Mouse (Mus musculus) ES-E14 (cell line): ENCODE results near the gene Traf3ip2.

ENCODE experiments used
- CHD2 ChIP-seq: IDR thresholded peaks from 2 replicates; pipeline ENCODE4 v1.6.1; 2014; ENCODE audit warnings: mild to moderate bottlenecking, low read depth, low read length, inconsistent platforms
- MAFK ChIP-seq: IDR thresholded peaks from 2 replicates; pipeline ENCODE4 v1.6.1; 2014; ENCODE audit warnings: mild to moderate bottlenecking, low read depth, low read length, inconsistent platforms; ENCODE audit not compliant: insufficient read depth
- ZC3H11A ChIP-seq: IDR thresholded peaks from 2 replicates; pipeline ENCODE4 v1.6.1; 2012; ENCODE audit warnings: low read depth, mild to moderate bottlenecking, inconsistent platforms, low read length, borderline replicate concordance

GRCm38 (mm10) chr10:39612989-39613831 is 476 bp downstream of the Traf3ip2 start:
- TF ChIP-seq MAFK (no peak), CHD2 (no peak), ZC3H11A (no peak)
